Mouse (Mus musculus): Measurements from ENCODE around the gene Kctd11. TPM values are rescaled to one million over a fixed set of nuclear protein-coding genes. Genes with fewer than 3 reads are reported as not detected.

Gene Kctd11
- total and polyA plus RNA-seq, 3 experiments = 1.8 to 3.9 (median 2.1) TPM

- dilution Hi-C loops (cut with MboI; ENCODE audit: extremely low pct_ligation_motif_present, extremely low pct_unique_long_range_greater_than_20kb, low sequenced_read_pairs) = no loop called here
- TF ChIP-seq HCFC1 (IDR thresholded peaks at IDR 0.05; ENCODE audit: low read depth, low read length) = no peak
- no peak for TF ChIP-seq ETS1 (conservative IDR thresholded peaks at IDR 0.05; ENCODE audit: low read depth, low read length)
- TF ChIP-seq MAFK (IDR thresholded peaks at IDR 0.05; ENCODE audit: insufficient replicate concordance, low read length) = no peak
- no peak for TF ChIP-seq EP300 (IDR thresholded peaks at IDR 0.05; ENCODE audit: low read length)
- TF ChIP-seq MXI1 (IDR thresholded peaks at IDR 0.05; ENCODE audit: low read depth, low read length) = no peak
- no peak for TF ChIP-seq MYC (IDR thresholded peaks at IDR 0.05; ENCODE audit: low read depth, low read length)
- no peak for TF ChIP-seq ZC3H11A (IDR thresholded peaks at IDR 0.05; ENCODE audit: low read depth, low read length)
- no peak for TF ChIP-seq SMC3 (IDR thresholded peaks at IDR 0.05; ENCODE audit: low read depth, low read length)
- no peak for TF ChIP-seq ZMIZ1 (IDR thresholded peaks at IDR 0.05; ENCODE audit: low read depth, low read length)
- TF ChIP-seq E2F4 (IDR thresholded peaks at IDR 0.05; ENCODE audit: insufficient replicate concordance, low read depth, low read length) = no peak
- TF ChIP-seq POLR2A (IDR thresholded peaks at IDR 0.05; ENCODE audit: low read depth, low read length) = no peak; the same call in 1 of the 2 replicates
- TF ChIP-seq SIN3A (IDR thresholded peaks at IDR 0.05; ENCODE audit: low read length) = no peak
- no peak for TF ChIP-seq MAZ (IDR thresholded peaks at IDR 0.05; ENCODE audit: low read depth, low read length)
- TF ChIP-seq ZNF384 (IDR thresholded peaks at IDR 0.05; ENCODE audit: low read depth, low read length) = no peak
- TF ChIP-seq ZKSCAN1 (IDR thresholded peaks at IDR 0.05; ENCODE audit: borderline replicate concordance, low read depth, low read length) = no peak
- no peak for TF ChIP-seq RAD21 (IDR thresholded peaks at IDR 0.05; ENCODE audit: low read depth, low read length)
- TF ChIP-seq TCF12 (IDR thresholded peaks at IDR 0.05; ENCODE audit: low read depth, low read length) = no peak
- no peak for TF ChIP-seq CTCF (conservative IDR thresholded peaks at IDR 0.05 in 1 of 2, IDR thresholded peaks at IDR 0.05 in 1 of 2; ENCODE audit: low read depth in 2 of 2, low read length in 2 of 2)
- Histone ChIP-seq H3K27me3 (replicated peaks) (no peaks in the 10 kb centered on the region), H3K4me1 (ENCODE audit: control insufficient read depth in 1 of 2, insufficient read depth in 2 of 2) (peaks cover 17 to 62% of the 10 kb centered on the region in 2 experiments), H3K9ac (ENCODE audit: insufficient read depth, low read depth) (peak overlapping the region; percentile 53), H3K27ac (ENCODE audit: insufficient read depth, low read depth) (peak overlapping the region; percentile 17; the same call in 1 of the 2 replicates), H3K4me2 (ENCODE audit: insufficient read depth, low read depth, poor library complexity, severe bottlenecking) (peak overlapping the region; percentile 67), H3K36me3 (replicated peaks in 1 of 2; ENCODE audit: control insufficient read depth in 1 of 2, insufficient read depth in 1 of 2, low read length in 1 of 2) (peaks cover 42 to 54% of the 10 kb centered on the region in 2 experiments), H3K4me3 (replicated peaks in 1 of 3; ENCODE audit: low read depth in 2 of 3, low read length in 2 of 3, poor library complexity in 1 of 3) (peak overlapping the region; percentile 90 to 99 (median 95)), H3K79me2 (replicated peaks; ENCODE audit: control insufficient read depth, extremely low read depth, insufficient read depth, poor library complexity, severe bottlenecking) (peaks cover 51% of the 10 kb centered on the region), H3K9me3 (replicated peaks; ENCODE audit: low read length) (no peaks in the 10 kb centered on the region)
- no peak for DNase-seq (ENCODE audit: extremely low read depth)
- in situ Hi-C loops (cut with MboI; ENCODE audit: low pct_ligation_motif_present, low pct_unique_long_range_greater_than_20kb, low sequenced_read_pairs) = loop anchor here (5.0 kb wide), 1 partner anchor 37 kb away; the partner anchor contains the start of gene Kctd11
Measured at GRCm38 (mm10) chr11:69919053-69919452, 37.8 kb upstream of the Kctd11 start.

DNA sequence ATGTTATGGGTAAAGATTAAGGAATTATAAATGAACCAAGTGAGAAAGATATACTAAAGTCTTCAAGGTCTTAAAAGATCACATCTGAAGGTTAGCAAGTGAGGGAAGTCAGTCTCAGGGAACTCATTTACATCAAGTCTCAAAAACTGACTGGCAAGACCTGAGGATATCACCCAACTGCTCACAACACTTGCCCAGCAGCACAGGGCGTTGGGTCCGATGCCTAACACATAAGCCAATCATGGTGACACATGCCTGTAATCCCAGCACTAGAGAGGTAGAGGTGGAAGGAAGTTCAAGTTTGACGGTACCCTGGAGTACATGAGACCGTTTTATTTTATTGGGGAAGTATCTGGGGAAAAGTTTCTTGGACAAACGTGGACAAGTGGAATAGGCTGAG, 36.9 kb upstream of the Kctd11 start:
- Histone ChIP-seq H3K79me2 (replicated peaks; ENCODE audit: control insufficient read depth, extremely low read depth, insufficient read depth, poor library complexity, severe bottlenecking) (peaks cover 51% of the 10 kb centered on the region), H3K9ac (ENCODE audit: insufficient read depth, low read depth) (no peak overlapping the region), H3K4me3 (replicated peaks in 1 of 3; ENCODE audit: low read depth in 2 of 3, low read length in 2 of 3, poor library complexity in 1 of 3) (peak overlapping the region in 1 of 3 experiments; percentile 8), H3K36me3 (replicated peaks in 1 of 2; ENCODE audit: control insufficient read depth in 1 of 2, insufficient read depth in 1 of 2, low read length in 1 of 2) (peaks cover 45 to 57% of the 10 kb centered on the region in 2 experiments), H3K4me1 (ENCODE audit: control insufficient read depth in 1 of 2, insufficient read depth in 2 of 2) (peaks cover 19 to 60% of the 10 kb centered on the region in 2 experiments), H3K27ac (ENCODE audit: insufficient read depth, low read depth) (no peak overlapping the region), H3K4me2 (ENCODE audit: insufficient read depth, low read depth, poor library complexity, severe bottlenecking) (no peak overlapping the region; the same call in 1 of the 2 replicates), H3K27me3 (replicated peaks) (no peaks in the 10 kb centered on the region), H3K9me3 (replicated peaks; ENCODE audit: low read length) (no peaks in the 10 kb centered on the region)
- dilution Hi-C loops (cut with MboI; ENCODE audit: extremely low pct_ligation_motif_present, extremely low pct_unique_long_range_greater_than_20kb, low sequenced_read_pairs) = no loop called here
- in situ Hi-C loops (cut with MboI; ENCODE audit: low pct_ligation_motif_present, low pct_unique_long_range_greater_than_20kb, low sequenced_read_pairs) = loop anchor here (5.0 kb wide), 1 partner anchor 36 kb away; the partner anchor contains the start of gene Kctd11
- no peak for DNase-seq (ENCODE audit: extremely low read depth)
- 0 out of 2 replicates have a peak, but pooled peaks have one; percentile 49 for TF ChIP-seq ZMIZ1 (IDR thresholded peaks at IDR 0.05; ENCODE audit: low read depth, low read length)
- no peak for TF ChIP-seq ELF1 (IDR thresholded peaks at IDR 0.05; ENCODE audit: low read depth, low read length)
- 0 out of 2 replicates have a peak, but pooled peaks have one; percentile 27 for TF ChIP-seq POLR2AphosphoS2 (IDR thresholded peaks at IDR 0.05; ENCODE audit: low read depth, low read length)
